Comparison of ENCODE assay signal across 8 mouse cellular contexts in the genomic region with DNA sequence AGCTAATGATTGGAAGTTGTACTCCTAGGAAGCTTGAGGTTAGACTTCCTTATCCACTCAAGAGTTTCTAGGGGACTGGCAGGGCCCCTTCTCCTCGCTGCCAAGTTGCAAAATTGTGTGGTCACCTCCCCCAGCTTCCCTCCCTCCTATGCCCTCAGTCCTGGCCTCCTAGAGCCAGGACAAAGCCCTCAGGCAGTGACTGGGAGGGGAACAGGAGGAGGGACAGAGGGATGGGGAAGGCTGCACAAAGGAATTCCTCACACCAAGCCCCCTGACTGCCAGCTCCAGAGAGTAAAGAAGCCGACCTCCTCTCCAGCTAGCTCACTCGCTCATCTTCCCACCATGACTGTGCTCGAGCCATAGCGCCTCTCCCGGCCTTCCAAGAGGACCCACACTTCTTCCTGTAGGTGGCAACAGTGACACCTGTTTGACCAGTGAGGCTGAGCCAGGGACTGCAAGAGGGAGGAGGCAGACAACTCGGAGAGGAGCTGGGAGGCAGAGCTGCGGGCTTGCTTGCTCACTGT. TPM values are rescaled to one million over a fixed set of nuclear protein-coding genes. Genes with fewer than 3 reads are reported as not detected.
DNase-seq lines count a peak whose midpoint lies in the region; ATAC-seq and TF ChIP-seq lines count a peak whose summit lies in the region.

Gene Gdpd2 (plus strand): TSS at position 209 of the 524 bp plus-strand sequence.

- H3K27ac ChIP-seq in heart, embryonic 14.5 days (replicated peaks in 1 of 2; ENCODE audit: control insufficient read depth in 1 of 2, insufficient read depth in 1 of 2, low read depth in 2 of 2, low read length in 2 of 2): peak within 1 kb of the TSS in 1 of 2 experiments; percentile 9; a peak in 1 of 4 replicates
- no peak within 1 kb of the TSS for H3K27ac ChIP-seq in lung, embryonic 14.5 days (ENCODE audit: low read depth)

- H3K4me1 ChIP-seq in heart, embryonic 14.5 days (ENCODE audit: control insufficient read depth in 2 of 2, insufficient read depth in 2 of 2, low read length in 2 of 2): peaks cover 2 to 13% of the 10 kb centered on the region in 2 experiments
- no peaks in the 10 kb centered on the region for H3K4me1 ChIP-seq in lung, embryonic 14.5 days (ENCODE audit: insufficient read depth)

- no peaks in the 10 kb centered on the region for H3K9me3 ChIP-seq in heart, embryonic 14.5 days (ENCODE audit: control insufficient read depth, low read length)
- H3K9me3 ChIP-seq in lung, embryonic 14.5 days (ENCODE audit: low read depth, low read length): no peaks in the 10 kb centered on the region

- peak within 1 kb of the TSS; percentile 57 for H3K4me2 ChIP-seq in heart, embryonic 14.5 days (ENCODE audit: low read length)
- H3K4me2 ChIP-seq in lung, embryonic 14.5 days: peak within 1 kb of the TSS; percentile 35

- DNase-seq in thymus, postnatal 25 days: peak; percentile 1
- no peak for DNase-seq in thymus, postnatal 4 days
- DNase-seq in embryo, embryonic 11.5 days (ENCODE audit: low read depth, low spot score): peak; percentile 22
- DNase-seq in kidney, postnatal 10 days: peak; percentile 49
- DNase-seq in lung, embryonic 14.5 days: peak; percentile 50
- peak; percentile 16 for DNase-seq in ovary, postnatal 14 days (ENCODE audit: low spot score)
- no peak for DNase-seq in spleen, postnatal 14 days (ENCODE audit: low spot score in 2 of 2)

- H3K4me3 ChIP-seq in heart, embryonic 14.5 days (ENCODE audit: control insufficient read depth in 1 of 2, insufficient read depth in 1 of 2, low read depth in 1 of 2, low read length in 2 of 2): peak within 1 kb of the TSS in 1 of 2 experiments; percentile 19; a peak in 2 of 4 replicates
- no peak within 1 kb of the TSS for H3K4me3 ChIP-seq in lung, embryonic 14.5 days (ENCODE audit: low read depth, low read length)

- H3K9ac ChIP-seq in heart, embryonic 14.5 days (ENCODE audit: low read length): no peak within 1 kb of the TSS
- H3K9ac ChIP-seq in lung, embryonic 14.5 days: no peak within 1 kb of the TSS

- WGBS in heart, embryonic 14.5 days: 25% methylated on average over 7 of the region's 8 CpGs
- 13% methylated on average over 8 of the region's 8 CpGs for WGBS in lung, embryonic 14.5 days

- TF ChIP-seq CTCF in lung, embryonic 14.5 days (IDR thresholded peaks at IDR 0.05; ENCODE audit: low read depth): peak; percentile 51

- H3K36me3 ChIP-seq in heart, embryonic 14.5 days (ENCODE audit: control insufficient read depth, insufficient read depth, low read length): peaks cover 22% of the 10 kb centered on the region
- H3K36me3 ChIP-seq in lung, embryonic 14.5 days (ENCODE audit: insufficient read depth): peaks cover 24% of the 10 kb centered on the region

- H3K27me3 ChIP-seq in heart, embryonic 14.5 days (ENCODE audit: control insufficient read depth, insufficient read depth, low read length): no peaks in the 10 kb centered on the region; the same call in 1 of the 2 replicates
- H3K27me3 ChIP-seq in lung, embryonic 14.5 days (ENCODE audit: insufficient read depth, low read length): no peaks in the 10 kb centered on the region

- 0 out of 2 replicates have a peak, but pooled peaks have one; percentile 54 for ATAC-seq in heart, embryonic 14.5 days (ENCODE audit: insufficient number of reproducible peaks, insufficient read depth, low FRiP score, low read depth)
- ATAC-seq in lung, embryonic 14.5 days (ENCODE audit: insufficient read depth): peak; percentile 75; the same call in 1 of the 2 replicates

RNA-seq across cellular contexts. Expression of gene Gdpd2, which starts in this region (rescaled TPM):
- 0.62 and 0.75 TPM in 2 replicates for polyA plus RNA-seq in heart, embryonic 14.5 days (2014; fragmentation: Nextera tagmentation; extraction: Ambion mirVana)
- polyA plus RNA-seq in lung, embryonic 14.5 days (2014; fragmentation: Nextera tagmentation; extraction: Ambion mirVana): 0.20 and 0.30 TPM in 2 replicates

Comparison
In these comparisons a context has a peak if more than half of its experiments do, and no peak if none do; other contexts are left out.
1. DNase-seq: peak in thymus, postnatal 25 days (single experiment), embryo, embryonic 11.5 days (single experiment), kidney, postnatal 10 days (single experiment) and ovary, postnatal 14 days (single experiment); none in thymus, postnatal 4 days (single experiment) and spleen, postnatal 14 days (0 of 2).
2. Peak in ATAC-seq and H3K4me2 ChIP-seq in heart, embryonic 14.5 days; RNA of the gene not detected or under 1 TPM.
3. Peak in DNase-seq, ATAC-seq and H3K4me2 ChIP-seq in lung, embryonic 14.5 days; RNA of the gene not detected or under 1 TPM.